Mouse (Mus musculus): ENCODE data around the gene Fhad1. TPM values are rescaled to one million over a fixed set of nuclear protein-coding genes. Genes with fewer than 3 reads are reported as not detected.
A peak's percentile ranks its signal among the peaks of the same experiment; 100 is the strongest.

The Fhad1 gene
- total RNA-seq, 2 experiments from 2014 or later = 3.9 to 5.1 TPM

DNA sequence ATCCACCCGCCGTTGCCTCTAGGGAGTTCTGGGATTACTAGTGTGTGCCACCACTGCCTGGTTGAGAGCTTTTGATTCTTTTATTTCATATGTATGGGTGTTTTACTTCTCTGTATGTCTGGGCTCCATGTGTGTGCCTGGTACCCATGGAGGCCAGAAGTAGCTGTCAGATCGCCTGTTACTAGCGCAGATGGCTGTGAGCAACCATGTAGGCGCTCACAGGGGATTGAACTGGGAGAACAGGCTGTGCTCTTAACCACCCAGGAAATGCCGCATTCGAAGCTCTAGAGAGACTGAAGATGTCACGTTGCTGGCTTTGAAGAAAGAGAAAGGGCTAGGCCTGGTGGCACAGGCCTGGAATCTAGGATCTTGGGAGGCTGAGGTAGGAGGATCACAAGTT is 73.6 kb downstream of the Fhad1 start:
- DNase-seq (ENCODE audit: low spot score in 2 of 2) = no peak

DNA sequence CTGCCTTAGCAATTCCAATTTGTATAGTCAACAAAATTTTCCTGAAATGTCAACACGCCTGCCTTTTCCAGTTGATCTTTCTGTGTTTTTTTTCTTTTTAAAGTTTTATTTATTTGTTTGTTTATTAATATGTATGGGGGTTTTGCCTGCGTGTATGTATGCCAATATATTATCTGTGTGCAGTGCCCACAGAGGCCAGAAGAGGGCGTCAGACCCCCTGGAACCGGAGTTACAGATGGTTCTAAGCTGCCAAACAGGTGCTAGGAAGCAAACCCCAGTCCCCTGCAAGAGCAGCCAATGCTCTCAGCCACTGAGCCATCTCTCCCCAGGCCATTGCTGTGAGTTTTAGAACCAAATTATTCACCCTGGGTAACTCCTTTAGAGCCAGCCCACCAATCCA is 76.3 kb downstream of the Fhad1 start:
- no peak for DNase-seq (ENCODE audit: low spot score in 2 of 2)

DNA sequence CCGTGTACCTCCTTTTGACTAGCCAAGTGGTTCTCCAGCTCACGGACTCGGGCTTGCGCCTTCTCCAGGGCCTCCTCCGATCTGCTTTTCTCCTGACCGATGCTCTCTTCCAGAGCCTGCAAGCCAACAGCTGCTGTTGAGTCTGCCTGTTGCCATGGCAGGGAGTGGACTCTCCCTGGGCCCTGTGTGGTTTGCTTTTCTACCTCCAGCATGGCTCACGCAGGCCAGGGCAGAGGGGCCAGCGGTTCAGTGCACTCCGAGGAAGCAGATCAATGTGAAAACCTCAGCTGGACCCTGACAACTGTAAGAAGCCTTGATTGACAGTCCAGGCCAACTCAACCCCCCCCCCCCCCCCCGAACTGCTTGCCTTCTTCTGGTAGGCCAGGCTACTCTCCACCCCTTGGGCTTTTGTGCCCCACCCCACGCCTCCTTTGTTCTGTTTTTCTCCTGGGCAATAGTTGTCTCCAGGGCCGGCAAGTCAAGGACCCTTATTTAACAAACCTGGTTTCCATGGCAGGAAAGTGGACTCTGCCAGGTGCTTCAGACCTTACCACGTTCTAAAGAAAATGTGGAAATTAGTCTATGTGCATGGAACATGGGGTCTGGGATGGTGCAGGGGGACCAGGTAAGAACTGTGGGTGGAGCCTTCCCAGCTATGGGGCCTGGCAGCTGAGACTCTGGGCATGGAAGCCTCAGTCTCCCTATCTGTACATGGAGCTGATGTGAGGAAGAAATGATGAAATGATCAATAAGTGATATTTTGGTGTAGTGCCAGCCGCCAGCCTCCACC is 81.9 kb downstream of the Fhad1 start:
- DNase-seq (ENCODE audit: low spot score in 2 of 2) = no peak

DNA sequence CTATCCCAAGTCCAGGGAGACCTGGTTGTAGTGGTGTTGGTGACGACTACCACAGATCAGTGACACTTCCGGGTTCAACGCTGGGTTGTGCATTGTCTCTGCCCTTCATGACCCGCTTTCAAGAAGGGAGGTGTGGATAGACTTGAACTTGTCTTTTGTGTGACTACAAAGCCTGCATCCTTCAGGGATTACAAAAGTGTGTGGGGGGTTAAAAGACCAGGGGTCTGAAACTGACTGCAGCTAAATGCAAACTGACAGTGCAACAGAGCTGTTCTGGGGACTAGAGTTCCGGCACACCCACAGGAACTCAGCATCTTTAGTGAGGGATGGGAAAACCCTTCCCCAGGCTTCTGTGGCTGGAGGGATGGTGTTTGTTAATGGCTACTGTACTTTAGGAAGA is 83.4 kb downstream of the Fhad1 start:
- DNase-seq (ENCODE audit: low spot score in 2 of 2) = no peak

DNA sequence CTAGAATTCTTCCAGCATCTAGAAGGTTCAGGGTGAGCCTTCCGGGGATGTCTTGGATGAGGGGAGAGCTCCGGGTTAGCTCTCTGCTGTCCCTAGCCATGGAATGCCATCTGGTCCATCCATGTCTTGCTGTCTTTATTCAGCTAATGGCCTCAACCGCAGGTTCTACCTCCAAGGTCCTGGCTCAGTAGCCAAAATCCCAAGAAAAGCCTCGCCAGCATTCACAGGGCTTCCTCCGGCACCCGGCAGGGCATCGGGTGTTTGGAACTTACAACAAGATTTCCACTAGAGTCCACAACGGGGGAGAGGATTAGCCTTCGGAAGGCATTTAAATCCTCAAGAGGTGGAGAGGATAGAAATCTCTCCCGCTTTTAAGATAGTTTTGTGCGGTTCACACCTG is 84.9 kb downstream of the Fhad1 start:
- no peak for DNase-seq (ENCODE audit: low spot score in 2 of 2)

DNA sequence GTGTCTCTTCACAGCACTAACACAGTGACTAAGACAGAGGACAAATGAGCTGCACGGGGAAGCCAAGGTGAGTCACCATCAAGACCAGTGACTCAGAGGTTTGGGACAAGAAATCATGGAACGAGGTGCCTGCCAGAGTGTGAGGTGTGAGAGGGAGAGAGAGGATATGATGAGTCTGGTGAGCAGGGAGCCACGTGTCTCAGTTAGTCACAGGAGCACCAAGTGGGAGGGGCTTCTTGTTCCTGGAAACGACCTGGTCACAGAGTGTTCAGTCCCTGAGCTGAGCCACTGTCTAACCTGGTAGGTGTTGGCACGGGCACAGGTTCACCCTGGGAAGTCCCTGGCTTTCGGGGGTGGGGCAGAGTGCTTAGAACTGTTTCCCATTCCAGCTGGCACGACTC is 86.0 kb downstream of the Fhad1 start:
- no peak for DNase-seq (ENCODE audit: low spot score in 2 of 2)

DNA sequence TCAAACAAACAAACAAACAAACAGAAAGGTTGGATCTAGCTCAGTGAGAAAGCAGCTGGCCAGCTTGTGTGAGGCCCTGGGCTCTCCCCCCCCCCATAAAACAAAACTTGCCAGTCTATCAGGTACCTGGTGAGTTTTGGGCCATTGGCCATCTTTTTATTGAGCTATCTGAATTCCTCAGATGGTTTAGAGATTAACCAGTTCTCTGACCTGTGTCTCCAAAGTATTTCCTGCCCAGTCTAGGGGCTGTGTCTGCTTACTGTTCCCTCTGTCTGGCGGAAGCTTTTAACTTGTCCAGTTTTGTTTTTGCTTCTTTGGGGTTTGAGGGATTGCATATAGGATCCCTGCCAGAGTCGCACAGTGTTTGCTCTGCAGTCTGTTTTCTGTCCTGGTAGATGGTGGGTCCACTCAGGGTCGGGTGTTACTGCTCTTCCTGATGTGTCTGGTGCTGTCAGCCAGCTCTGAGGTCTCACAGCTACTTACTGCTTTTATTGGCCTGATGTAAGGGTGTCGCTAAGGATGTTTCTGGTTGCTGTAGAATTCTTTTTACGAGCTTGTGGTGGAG is 89.0 kb downstream of the Fhad1 start:
- no peak for DNase-seq (ENCODE audit: low spot score in 2 of 2)

DNA sequence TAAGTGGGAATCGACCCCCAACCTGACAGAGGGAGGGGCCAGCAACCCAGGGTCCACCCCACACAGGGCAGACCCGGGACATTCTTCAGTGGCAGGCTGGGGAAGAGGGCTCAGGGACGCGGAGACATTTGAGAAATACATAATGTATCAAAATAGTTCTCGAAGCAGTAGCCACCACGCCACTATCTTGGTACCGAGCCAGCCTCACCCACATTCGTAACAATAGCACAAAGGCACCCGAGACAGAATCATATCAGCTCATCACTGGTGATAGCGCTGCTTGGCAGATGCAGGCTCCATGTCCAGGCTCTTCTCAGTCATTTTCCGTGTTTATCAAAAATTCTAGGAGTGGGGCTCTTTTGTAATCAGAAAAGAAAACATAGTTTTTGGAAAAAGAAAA is 90.9 kb downstream of the Fhad1 start:
- no peak for DNase-seq (ENCODE audit: low spot score in 2 of 2)

DNA sequence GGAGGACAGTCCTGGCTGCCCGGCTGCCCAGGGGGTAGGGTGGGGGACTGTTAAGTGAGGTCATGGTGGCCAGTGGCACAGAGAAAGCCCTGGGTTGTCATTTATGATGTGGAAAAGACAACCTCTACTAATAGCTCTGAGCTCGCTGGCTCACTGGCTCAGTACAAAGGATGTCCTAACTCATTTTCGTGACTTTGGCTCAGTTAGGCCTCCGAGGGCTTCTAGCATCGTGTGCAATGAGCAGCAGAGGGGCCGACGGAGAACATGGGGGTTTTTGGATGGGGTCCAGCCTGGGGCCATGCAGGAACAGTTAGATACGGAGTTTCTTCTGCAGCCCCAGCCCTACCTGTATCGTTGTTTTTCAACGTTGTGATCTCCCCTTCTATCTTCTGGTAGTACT is 94.5 kb downstream of the Fhad1 start:
- DNase-seq (ENCODE audit: low spot score in 2 of 2) = no peak

DNA sequence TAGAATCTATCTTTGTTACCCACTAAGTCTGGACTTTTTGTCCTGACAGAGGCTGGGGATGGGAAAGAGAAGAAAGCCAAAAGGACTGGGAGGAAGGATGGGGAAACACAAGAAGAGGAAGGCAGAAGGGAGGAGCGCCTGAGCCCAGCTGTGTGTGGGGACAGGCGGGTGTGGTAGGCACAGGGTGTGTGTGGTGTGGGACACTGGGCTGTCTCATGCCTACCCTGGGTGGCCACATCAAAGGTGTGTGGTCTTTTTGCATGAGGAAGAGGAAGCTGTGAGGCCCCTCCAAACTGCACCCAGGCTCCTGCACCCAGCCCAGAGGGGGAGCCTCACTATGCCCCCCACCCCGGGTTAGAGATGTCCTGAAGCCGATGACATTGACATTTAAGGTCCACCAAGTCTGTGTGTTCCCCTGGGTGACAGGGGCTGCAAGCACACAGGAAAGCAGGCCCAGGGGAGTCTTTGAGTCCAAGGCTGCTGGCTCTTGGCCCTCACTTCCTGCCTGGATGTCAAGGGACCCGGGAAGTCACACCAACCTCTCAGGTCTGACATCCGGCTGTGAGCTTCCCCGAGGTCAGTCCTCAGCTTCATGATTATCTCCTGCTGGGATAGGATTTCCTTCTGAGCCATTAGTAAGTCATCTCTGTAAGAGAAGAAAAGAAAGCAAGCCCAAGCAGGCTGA is 97.0 kb downstream of the Fhad1 start:
- DNase-seq (ENCODE audit: low spot score in 2 of 2) = no peak

DNA sequence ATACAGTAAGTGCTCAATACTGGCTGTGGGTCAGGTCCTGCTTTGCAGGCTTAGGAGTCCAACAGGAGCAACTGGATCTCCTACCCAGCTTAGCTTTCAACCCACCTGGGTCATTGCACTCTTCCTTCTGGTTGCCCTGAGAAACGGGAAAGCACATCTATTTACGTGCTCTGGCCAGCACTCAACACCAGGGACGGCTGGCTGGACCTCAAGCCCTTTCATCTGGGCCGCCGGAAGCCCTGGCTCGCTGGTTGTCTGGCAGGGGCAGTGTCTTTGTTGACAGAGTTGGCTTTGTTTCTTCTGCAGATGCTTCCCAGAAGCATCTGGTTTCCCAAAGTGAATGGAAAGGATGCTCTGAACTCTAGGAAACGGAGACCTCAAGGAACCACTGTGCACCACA is 100.8 kb downstream of the Fhad1 start:
- peak in 1 of 2 experiments; percentile 56 for DNase-seq (ENCODE audit: low spot score in 2 of 2)

DNA sequence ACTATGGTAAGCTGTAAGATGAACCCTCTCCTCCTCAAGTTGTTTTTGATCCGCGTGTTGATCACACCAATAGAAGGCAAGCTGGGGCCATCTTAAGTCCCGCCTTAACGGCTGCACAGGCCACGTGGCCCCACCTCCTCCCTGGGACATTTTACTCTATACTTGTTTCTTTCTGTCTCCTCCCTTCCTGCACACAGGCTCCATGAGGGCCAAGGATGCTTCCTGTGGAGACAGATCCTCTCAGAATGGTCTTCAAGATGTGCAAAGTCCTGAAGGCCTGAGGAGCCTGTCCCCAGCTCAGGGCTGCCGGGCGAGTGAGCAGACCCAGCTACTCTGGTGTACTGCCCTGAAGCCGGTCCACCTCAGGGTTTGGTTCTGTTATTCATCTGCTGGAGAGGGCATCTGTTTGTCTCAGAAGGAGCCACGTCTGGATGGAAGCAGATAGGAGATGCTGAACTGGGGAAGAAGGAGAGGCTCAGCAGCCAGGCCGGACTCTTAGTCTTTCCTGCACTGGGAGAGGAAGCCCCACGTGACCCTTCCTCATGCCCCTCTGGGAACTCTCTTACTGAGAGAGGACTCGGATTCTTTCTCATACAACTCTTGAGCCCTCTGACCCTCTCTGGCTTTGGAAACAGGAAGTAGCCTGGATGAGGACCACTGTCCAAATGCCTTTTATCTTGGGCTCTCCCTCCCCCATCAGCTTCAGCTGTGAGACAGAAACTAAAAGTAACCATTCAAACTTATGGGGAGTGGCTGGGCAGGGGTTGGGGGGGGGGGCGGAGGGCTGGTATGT is 101.5 kb downstream of the Fhad1 start:
- DNase-seq (ENCODE audit: low spot score in 2 of 2) = no peak

DNA sequence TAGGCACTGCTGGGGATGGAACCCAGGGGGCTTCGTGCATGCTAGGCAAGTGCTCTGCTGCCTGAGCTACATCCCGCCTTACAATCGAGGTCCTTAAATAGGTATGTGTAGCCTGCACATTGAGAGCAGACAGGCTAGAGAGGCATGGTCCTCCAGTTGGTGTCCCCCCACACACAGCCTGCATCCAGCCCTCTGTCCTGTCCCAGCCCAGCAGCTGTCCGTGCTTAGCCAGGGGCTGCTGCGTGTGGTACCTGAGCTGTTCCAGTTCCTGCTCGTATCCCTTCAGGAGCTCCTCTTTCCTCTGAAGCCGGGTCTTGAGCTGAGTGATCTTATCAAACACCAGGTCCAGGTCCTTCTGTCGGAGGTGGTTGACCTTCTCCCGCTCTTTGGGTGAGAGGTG is 110.2 kb downstream of the Fhad1 start:
- no peak for DNase-seq (ENCODE audit: low spot score in 2 of 2)

DNA sequence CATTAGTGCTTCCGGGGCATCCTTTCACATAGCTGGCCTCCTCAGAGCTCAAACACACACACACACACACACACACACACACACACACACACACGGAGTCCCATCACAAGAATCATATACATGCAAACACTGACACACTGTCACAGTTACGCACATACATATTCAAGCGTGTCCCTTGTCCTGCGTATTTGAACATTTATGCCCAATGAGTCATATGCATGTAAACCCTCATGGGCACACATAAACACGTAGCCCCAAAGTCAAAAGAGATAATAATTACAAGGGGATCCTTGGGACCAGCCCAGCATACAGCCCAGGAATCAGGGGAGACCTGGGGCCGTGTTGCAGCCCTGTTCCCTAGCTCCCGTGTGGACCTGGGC is 112.4 kb downstream of the Fhad1 start:
- DNase-seq (ENCODE audit: low spot score in 2 of 2) = no peak

DNA sequence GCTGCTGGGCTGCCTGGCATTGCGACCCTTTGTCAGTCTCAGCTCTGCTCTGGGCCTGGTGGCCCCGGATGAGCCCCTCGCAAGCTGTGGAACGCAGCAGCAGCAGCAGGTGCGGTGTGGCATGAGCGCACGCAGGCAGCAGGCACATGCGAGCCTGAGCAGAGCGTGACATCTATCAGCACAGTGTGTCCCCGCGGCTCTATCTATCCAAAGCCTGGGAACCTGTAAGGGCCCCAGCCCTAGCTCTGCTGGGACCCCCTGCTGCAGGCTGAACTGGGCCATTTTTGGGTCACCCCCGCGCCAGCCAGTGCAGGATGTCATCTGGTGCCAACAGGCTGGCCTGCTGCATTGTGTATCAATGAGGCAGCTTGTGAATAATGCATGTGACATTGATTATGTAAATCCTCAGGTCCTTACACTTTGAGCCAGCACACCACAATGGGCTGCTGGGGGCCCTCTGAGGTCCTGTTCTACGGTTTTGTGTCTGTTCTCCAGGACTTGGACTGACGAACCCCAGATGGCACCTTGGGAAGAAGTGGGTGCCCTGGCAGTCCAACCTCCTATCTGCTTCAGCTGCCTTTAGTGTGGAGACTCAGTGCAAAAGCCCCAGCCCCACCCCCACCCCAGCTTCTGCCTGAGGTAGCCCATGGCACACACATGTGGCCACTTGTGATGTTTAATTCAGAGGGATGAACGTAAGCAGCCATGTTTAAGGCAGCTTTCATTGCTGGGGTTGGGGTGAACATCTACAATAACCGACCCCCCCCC is 113.0 kb downstream of the Fhad1 start:
- peak; percentile 33 to 42 for DNase-seq (ENCODE audit: low spot score in 2 of 2)

DNA sequence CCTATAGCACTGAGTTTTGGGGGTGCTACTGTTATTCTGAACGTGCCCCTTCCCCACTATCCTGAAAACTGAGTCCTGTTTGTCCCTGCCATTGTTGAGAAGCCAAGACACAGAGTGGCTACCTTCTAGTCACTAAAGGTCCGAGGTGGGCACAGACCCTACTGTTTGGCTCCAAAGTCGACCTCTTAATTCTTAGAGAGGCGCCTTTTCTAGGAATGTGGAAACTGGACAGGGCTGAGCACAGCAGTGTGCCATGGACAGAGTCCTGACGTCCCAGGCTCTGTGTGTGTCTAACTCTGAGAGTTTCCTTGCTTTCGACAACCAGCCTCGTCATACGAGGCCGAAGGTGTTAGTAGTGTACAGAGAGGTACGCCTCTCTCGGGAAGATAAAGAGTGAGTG is 114.5 kb downstream of the Fhad1 start:
- no peak for DNase-seq (ENCODE audit: low spot score in 2 of 2)

DNA sequence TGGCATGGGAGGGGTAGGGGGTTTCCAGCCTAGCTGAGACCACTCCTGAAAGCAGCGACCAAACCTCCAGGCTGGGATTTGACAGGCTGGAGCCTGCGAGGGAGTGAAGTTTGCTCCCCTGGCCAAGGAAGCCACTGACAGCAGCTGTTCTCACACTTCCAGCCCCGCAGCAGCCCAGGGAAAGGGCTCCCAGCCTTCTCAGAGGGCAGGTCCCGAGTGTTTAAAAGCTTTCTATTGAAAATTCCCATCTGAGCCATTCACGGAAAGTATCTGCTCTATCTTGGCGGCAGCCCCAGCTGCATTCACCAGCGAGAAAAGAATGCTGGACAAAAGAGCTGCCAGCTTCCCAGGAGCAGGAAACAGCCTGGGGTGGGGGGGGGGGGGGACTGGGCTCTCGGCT is 114.9 kb downstream of the Fhad1 start:
- DNase-seq (ENCODE audit: low spot score in 2 of 2) = peak in 1 of 2 experiments; percentile 53

DNA sequence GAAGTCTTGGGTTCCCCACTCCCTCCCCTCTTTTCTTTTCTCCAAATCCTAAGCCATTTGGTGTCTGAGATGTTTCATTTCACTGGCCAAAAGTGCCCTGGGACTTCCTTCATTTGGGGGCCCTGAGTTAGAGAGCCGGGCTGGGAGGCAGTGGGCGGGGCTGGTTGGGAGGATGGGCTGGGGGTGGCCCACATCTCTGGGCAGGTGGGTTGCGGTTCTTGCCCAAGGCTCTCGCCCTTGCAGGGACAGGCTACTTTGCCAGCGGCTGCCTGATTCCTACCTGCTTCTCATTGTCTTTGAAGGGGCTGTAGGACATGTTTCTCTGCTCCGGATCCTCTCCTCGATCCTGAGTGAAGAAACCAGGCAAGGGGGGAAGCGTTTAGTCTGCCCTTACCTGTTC is 116.0 kb downstream of the Fhad1 start:
- no peak for DNase-seq (ENCODE audit: low spot score in 2 of 2)

DNA sequence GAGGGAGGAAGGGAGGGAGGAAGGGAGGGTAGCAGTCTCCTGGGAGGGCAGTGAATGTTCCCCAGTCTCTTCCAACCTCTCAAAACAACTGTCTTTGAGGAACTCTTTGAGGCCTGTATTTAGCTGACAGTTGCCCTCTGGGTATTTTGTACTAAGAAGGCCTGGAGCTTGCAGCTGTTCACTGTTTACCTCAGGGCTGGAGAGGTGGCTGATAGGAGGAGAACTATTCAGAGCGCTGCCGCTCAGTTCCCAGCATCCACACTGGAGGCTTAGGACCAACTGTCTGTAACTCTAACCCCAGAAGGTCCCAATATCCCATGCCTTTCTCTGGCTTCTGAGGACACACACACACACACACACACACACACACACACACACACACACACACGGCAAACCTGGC is 117.0 kb downstream of the Fhad1 start:
- no peak for DNase-seq (ENCODE audit: low spot score in 2 of 2)

DNA sequence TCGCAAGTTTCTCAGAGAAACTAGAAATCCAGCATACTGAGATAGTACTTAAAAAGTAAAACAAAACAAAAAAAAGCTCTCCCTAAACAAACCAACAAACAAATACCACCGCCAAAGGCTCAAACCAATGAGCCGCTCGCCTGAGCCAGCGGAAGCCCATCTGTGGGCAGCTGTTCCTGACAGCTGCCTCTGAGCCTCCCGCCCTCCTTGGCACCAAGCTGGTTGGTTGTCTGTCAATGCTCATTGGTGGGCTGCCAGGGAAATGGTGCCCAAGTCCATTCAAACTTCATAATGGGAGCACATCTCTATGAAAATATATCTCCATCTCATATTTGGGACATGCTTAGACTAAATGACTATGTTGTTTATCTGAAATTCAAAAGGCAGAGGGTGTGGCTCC is 117.7 kb downstream of the Fhad1 start:
- no peak for DNase-seq (ENCODE audit: low spot score in 2 of 2)

DNA sequence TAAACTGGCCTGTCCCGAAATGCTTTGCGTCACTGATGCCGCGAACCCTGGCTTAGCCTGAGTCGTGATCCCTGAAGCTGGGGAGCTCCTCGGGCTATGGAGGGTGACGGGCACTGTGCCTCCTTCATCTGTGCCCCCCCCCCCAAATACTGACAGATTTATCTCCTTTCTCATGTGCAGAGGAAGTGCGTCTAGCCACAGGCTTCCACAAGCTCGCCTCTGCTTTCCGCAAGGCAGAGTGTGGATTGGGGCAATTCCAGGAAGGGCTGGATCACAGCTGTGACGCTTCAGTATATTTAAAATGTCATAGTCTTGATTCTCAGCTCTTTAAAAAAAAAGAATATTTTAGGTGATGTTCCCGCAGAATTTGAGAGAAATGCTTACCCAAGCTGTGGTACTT is 119.1 kb downstream of the Fhad1 start:
- DNase-seq (ENCODE audit: low spot score in 2 of 2) = no peak
